Mouse (Mus musculus): ENCODE measurements around the gene Rars2.

DNA sequence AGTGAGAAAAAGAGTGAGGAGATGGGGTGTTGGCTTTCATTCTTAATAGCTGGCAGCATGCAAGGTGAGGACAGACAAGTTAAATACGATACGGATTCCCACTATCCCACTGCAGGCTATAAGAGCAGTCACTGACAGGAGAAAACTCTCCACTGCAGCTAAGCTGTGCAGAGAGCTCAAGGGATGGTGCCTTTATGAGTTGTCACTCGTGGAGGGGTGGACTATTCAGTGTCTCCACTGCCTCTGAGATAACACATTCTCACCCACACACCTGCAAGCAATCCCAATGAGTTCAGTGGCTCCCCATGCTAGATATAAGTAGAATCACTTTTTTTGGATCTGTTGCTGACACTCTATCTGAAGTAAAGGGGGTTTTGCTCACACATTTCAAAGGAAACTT is 93.4 kb downstream of the Rars2 start:
- TF ChIP-seq POLR2A (IDR thresholded peaks at IDR 0.05; ENCODE audit: insufficient read depth, low read depth, low read length) (no peak), CTCF (IDR thresholded peaks at IDR 0.05; ENCODE audit: insufficient read depth, low read depth, low read length) (no peak)

All from olfactory bulb, adult 2 months (tissue).